Mouse (Mus musculus): ENCODE measurements around the gene C1ql4.

The C1ql4 gene

GRCm38 (mm10) chr15:99087253-99088075 lies at the start of gene C1ql4:
Gene C1ql4 (minus strand): TSS chr15:99087817.
- no peak for DNase-seq

GRCm38 (mm10) chr15:99129956-99130910 lies 42.6 kb upstream of the C1ql4 start:
- DNase-seq: no peak

- no peak for DNase-seq
Measured at GRCm38 (mm10) chr15:99129441-99129840, 41.8 kb upstream of the C1ql4 start.

GRCm38 (mm10) chr15:99127851-99128522 lies 40.4 kb upstream of the C1ql4 start:
- no peak for DNase-seq

- no peak for DNase-seq
Measured at GRCm38 (mm10) chr15:99126816-99127365, 39.3 kb upstream of the C1ql4 start.

GRCm38 (mm10) chr15:99126081-99126815 lies 38.6 kb upstream of the C1ql4 start:
- peak; percentile 78 for DNase-seq

GRCm38 (mm10) chr15:99125711-99126080 lies 38.1 kb upstream of the C1ql4 start, which contains the start of gene Spats2:
Gene Spats2 (plus strand): TSS chr15:99125916.
- no peak for DNase-seq

GRCm38 (mm10) chr15:99122642-99123041 lies 35.0 kb upstream of the C1ql4 start:
- no peak for DNase-seq

GRCm38 (mm10) chr15:99120814-99121213 lies 33.2 kb upstream of the C1ql4 start:
- no peak for DNase-seq

GRCm38 (mm10) chr15:99116539-99116938 lies 28.9 kb upstream of the C1ql4 start:
- no peak for DNase-seq

GRCm38 (mm10) chr15:99115065-99115423 lies 27.4 kb upstream of the C1ql4 start:
- DNase-seq: no peak

GRCm38 (mm10) chr15:99114312-99115064 lies 26.9 kb upstream of the C1ql4 start:
- no peak for DNase-seq

- no peak for DNase-seq
Measured at GRCm38 (mm10) chr15:99113396-99113975, 25.9 kb upstream of the C1ql4 start.

- DNase-seq: no peak
Measured at GRCm38 (mm10) chr15:99112843-99113395, 25.3 kb upstream of the C1ql4 start.

GRCm38 (mm10) chr15:99111809-99112208 lies 24.2 kb upstream of the C1ql4 start:
- DNase-seq: no peak

- DNase-seq: no peak
Measured at GRCm38 (mm10) chr15:99111139-99111538, 23.5 kb upstream of the C1ql4 start.

GRCm38 (mm10) chr15:99107866-99108265 lies 20.2 kb upstream of the C1ql4 start:
- DNase-seq: no peak

- DNase-seq: no peak
Measured at GRCm38 (mm10) chr15:99105238-99105637, 17.6 kb upstream of the C1ql4 start.

- no peak for DNase-seq
Measured at GRCm38 (mm10) chr15:99099984-99100383, 12.4 kb upstream of the C1ql4 start.

GRCm38 (mm10) chr15:99099139-99099556 lies 11.5 kb upstream of the C1ql4 start:
- DNase-seq: peak; percentile 89

- DNase-seq: no peak
Measured at GRCm38 (mm10) chr15:99098493-99098861, 10.9 kb upstream of the C1ql4 start.

Measured in kidney, adult 11 months (tissue).